Mouse (Mus musculus) layer of hippocampus, adult 9-11 months (tissue): Measurements from ENCODE around the gene Rangap1.
"Not testable (repeated sequence)": the region's sequence is repeated elsewhere in the genome, so short reads cannot be mapped to it uniquely, and the experiment has no call there.

Source experiments
- DNase-seq: peaks from one replicate; pipeline ENCODE4 v3.0.0; 2022

The Rangap1 gene

DNA sequence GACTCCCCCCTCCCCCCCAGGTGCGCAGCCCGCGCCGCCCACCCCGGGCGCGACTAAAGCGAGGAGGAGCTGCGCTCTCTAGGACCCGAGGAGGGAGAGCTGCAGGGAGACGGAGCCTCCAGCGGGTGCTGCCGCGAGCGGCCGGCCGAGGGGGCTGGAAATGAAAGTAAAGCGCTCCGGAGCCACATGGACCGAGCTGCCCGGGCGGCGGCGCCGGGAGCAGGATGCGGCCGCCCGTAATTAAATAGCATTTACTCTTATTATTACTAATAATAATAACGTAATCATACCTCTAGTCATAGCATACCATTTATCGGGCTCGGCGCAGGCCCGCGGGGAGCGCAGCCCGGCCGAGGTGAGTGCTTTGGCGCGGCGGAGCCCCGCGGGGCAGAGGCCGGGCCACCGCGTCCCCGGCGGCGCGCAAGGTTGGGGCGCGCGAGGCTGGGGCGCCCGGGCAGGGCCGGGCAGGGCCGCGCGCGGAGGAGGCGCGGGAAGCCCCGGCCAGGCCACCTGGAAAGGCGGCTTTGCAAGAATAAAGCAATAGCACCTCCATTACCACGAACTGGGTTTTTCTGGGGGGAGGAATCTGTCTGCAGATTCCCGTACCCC lies at the start of gene Rangap1, which contains the start of gene Zc3h7b:
Rangap1 (minus strand) TSS at position 539 of the 609 bp plus-strand sequence.
Zc3h7b (plus strand) TSS at position 66 of the 609 bp plus-strand sequence.
- peak; percentile 60 for DNase-seq

- DNase-seq, result no peak
These were observed 47.1 kb upstream of the Rangap1 start for GRCm38 (mm10) chr15:81792444-81792843.

- no peak for DNase-seq
These were observed 42.2 kb upstream of the Rangap1 start for GRCm38 (mm10) chr15:81787525-81787924.

GRCm38 (mm10) chr15:81785701-81786100 lies 40.4 kb upstream of the Rangap1 start:
- no peak for DNase-seq

DNA sequence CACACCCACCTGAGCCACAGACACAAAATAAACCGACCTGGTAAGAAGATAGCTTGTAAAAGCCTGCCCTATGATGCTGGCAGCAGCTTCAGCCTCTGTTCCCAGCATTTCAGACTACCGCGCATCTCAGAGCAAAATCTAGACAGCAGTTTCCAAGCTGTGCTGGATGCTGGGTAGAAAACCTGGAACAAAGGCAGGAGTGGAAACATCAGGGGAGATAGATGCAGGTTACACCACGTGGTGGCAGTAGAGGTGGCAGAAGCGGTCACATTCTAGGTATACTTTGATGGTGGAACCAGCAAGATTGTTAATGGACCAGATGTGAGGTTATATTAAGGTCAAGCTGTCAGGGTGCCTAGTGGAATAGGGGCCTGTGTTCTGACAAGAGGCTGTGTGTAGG lies 39.4 kb upstream of the Rangap1 start:
- DNase-seq, result no peak

DNA sequence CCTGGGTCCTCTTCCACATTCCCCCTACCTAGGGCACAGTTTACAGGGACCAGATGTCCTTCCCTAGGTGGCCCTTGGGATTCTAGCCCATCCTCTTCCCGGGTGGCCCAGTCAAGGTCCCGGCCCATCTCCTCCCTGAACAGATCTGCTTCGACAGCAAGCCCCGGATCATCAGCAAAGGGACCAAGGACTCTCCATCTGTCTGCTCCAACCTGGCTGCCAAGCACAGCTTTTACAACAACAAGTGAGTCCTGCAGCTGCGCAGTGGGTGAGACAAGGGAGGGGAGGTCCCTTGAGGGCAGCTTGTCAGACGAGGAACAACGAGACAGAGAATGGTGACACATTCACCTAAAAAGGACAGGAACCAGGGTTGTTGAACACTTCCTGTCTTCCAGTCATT lies 36.5 kb upstream of the Rangap1 start:
- DNase-seq, result peak; percentile 44

- DNase-seq, result no peak
These were observed 31.5 kb upstream of the Rangap1 start for GRCm38 (mm10) chr15:81776631-81777422.

DNA sequence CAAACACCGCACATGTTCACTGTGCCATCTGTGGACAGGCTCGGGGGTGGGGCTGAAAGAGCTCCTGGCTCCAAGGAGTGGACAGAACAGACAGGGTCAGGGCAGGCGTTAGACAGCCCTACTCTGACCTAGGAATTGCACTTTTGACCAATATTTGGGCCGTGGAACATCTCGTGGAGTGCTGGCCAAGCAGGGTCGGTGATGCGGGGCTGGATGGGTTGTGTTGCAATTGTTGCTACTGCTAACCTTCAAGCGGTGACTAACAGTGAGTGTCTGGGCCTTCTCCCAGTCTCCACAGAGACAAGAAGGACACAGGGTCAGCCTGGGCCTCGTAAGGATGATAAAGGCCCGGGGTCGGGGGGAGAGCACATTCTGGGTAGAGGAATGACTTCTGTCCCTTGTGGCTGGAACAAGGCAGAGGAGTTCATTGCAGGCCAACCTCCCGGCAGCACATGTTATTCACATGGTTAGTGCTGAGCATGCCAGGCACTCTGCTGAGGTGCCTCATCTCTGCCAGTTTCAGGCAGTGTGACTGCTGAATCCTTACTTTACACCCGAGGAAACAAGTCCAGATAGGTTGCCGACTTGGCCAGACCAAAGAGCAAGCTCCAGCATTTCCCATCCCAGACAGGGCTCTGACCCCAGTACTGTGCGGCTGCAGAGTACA lies 29.3 kb upstream of the Rangap1 start:
- DNase-seq, result no peak

DNA sequence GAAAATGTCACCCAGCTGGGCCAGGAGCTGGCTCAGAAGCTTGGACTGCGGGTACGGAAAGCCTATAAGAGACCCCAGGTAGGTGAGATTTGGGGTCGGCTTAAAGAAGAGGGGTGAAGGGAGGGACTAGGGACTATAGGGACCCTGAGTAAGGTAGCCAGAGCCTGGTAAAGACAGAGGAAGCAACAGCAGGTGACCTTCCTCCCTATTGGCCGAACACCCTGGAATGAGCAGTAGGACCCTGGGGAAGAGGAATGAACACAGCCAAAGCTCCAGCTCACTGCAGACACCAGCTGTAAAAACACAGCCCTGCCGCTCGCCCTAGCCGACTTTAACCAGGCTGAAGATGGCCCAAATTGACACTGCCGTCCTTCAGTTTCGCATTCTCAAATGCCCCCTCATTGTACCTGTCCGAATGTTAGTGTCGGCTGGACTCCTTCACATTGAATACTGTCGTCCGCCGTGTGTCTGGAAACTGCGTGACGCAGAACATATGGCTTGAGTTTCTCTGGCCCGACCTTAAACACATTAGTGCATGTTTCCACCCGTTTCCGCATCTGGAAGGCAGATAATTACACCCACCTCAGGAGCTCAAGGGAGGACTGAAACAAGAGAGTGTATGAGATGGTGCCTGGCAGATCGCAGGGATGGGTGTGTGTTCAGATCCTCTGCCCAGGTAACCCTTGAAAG lies 27.2 kb upstream of the Rangap1 start:
- no peak for DNase-seq

DNA sequence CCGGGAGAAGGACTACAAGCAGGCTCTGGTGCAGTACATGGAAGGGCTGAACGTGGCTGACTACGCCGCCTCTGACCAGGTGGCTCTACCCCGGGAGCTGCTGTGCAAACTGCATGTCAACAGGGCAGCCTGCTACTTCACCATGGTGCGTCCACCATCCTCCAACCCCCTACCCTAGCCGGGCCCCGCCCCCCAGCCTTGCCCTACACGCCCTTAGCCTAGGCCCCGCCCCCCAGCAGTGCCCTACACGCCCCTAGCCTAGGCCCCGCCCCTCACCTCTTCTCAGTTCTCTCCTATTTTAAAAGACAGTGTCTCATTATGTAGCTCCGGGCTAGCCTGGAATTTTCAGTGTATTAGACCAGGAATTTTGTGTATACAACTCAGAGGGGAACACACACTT lies 23.7 kb upstream of the Rangap1 start:
- no peak for DNase-seq

DNA sequence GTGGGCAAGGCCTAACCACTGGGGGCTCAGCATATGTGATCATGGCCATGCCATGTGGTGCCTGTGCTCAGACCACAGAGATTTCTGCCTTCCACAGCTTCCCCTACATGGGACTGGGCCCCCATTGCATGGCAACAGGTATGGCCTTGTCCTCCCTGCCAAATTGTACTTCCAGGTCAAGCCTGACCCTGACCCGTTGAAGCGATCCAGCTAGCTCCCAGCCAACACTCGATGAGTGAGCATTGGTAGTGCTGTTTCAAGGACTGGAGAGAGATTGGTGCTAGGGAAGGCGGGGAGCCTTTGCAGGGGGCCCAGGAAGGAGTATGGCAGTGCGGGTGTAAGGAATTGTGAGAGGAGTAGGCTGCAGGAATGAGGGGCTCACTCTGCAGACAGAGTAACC lies 21.1 kb upstream of the Rangap1 start:
- no peak for DNase-seq

DNA sequence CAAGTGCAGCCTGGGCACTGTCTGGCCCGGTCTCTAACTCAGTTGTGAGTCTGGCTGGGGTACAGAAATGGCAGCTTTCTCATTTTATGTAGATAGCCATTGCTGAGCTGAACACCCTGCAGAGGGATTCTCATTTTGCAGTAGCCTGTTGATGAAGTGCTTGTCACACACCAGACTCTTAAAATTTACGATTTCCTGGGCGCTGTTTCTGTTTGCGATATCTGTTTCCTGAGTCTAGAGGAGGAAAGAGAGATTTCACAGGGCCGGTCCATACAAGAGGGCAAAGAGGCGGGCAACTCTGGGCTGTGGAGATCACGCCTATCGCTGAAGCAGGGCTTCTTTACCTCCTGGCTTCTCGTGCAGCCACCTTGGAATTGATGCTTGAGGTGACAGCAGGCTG lies 20.3 kb upstream of the Rangap1 start:
- DNase-seq, result no peak

GRCm38 (mm10) chr15:81764573-81764972 lies 19.2 kb upstream of the Rangap1 start:
- DNase-seq, result no peak

DNA sequence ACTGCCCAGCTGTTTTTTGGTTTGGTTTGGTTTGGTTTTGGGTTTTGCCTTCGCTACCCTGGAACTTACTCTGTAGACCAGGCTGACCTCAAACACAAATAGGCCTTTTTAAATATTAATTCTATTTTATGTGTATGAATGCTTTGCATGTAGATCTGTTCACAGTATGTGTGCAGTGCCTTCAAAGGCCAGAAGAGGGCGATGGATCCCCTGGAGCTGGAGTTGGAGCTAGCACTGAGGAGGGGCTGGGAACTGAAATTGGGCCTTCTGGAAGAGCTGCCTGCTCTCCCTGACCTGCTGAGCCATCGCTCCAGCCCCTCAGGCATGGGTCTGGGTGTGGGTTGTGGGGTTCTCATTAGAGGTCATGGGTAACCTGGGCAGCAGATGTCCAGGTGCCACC lies 16.6 kb upstream of the Rangap1 start:
- DNase-seq, result no peak

DNA sequence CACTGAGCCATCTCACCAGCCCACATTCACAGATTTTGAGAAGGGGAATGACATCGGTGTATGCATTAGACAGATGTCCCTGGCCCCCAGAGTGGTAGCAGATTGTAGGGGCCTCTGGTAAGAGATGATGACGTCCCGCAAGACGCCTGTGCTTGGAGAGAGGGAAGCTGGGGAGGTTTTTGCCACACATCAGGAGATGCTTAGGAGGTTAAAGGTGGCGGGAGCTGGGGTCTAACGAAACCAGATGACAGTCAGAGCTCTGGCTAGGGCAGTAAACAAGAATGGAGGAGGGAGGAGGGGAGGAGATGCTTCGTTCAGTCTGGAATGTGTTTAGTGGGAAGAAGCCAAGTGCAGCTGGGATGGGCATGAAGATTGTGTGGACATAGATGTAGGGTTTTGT lies 16.1 kb upstream of the Rangap1 start:
- DNase-seq, result no peak

DNA sequence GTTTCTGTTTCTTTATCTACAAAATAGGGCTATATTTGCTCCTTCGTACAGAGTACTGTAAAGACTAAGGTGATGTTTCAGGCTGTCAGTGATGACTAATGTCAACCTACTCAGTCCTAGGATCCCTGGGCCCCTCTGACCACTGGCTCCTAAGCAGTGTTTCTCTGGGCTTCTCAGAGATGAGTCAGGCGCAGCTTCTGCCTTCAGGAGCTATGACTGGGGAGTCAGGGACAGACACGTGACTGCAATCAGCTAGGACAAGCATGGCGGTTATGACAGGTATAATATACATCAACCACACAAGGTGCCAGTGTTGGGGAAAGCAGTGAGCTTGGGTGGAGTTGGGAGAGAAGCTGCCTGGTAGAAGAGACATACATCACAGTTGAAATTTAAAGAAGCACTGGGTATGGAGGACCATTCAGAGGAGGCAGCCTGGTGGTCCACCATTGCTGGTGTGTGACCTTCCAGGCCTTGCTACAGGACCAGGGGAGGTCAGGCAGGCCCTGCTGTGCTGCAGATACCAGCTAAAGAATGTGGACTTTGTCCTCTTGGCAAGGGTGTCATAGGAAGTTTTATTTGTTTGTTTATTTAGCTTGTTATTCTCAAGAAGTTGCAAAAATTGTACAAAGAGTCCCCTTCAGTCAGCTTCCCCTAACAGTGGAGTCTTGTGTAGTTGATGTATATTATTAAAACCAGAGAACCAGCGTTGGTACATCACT lies 15.2 kb upstream of the Rangap1 start:
- DNase-seq, result no peak

- DNase-seq, result no peak
These were observed 14.2 kb upstream of the Rangap1 start for GRCm38 (mm10) chr15:81759542-81759941.

DNA sequence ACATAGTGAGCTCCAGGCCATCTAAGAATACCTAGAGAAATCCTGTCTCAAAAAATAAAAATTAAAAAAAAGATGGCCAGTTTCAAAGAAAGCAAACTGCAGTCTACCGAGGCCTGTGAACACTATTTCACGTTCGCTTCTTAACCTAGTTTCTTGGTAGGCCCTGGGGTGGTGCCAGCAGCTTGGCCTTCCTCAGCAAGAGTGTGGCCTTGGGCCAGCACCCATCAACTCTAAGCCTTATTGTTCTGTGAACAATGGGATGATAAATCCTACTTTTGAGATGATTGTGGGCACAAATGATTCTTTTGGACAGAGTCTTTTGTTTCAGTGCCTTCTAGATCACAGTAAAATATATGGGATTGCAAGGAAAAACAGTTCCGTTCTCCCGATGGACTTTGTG lies 13.4 kb upstream of the Rangap1 start:
- DNase-seq, result no peak

GRCm38 (mm10) chr15:81753669-81754068 lies 8.3 kb upstream of the Rangap1 start:
- no peak for DNase-seq

- DNase-seq, result no peak
These were observed 4.4 kb upstream of the Rangap1 start for GRCm38 (mm10) chr15:81749742-81750141.

GRCm38 (mm10) chr15:81745601-81746114 lies 328 bp upstream of the Rangap1 start:
- DNase-seq, result peak; percentile 32

DNA sequence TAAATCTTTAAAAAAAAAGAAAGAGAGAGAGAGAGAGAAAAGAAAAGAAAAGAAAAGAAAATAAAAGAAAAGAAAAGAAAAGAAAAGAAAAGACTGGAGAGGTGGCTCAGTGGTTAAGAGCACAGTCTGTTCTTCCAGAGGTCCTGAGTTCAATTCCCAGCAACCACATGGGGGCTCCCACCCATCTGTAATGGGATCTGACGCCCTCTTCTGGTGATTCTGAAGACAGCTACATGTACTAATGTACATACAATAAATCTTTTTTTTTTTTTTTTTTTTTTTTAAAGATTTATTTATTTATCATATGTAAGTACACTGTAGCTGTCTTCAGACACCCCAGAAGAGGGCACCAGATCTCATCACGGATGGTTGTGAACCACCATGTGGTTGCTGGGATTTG lies 3.0 kb downstream of the Rangap1 start:
- not testable (repeated sequence) for DNase-seq
